Mouse (Mus musculus) midbrain, embryonic 12.5 days (tissue): Measurements from ENCODE around the gene Igfbp2. TPM values are rescaled to one million over a fixed set of nuclear protein-coding genes. Genes with fewer than 3 reads are reported as not detected.

Experiments used
- ATAC-seq: fragments of 200-750 bp; cut with Nextera tagmentation; 2 replicates; pipeline ENCODE4 v1.8.0; 2017; ENCODE audit warnings: low read depth, moderate TSS enrichment, moderate library complexity; ENCODE audit not compliant: low FRiP score
- H3K27ac ChIP-seq: fragments of 300-500 bp; sonication (generic); replicated peaks from 2 replicates; pipeline ENCODE4 v1.5.1; 2016; ENCODE audit warnings: mild to moderate bottlenecking
- H3K27me3 ChIP-seq: fragments of 300-500 bp; sonication (generic); 2 replicates; pipeline ENCODE4 v1.6.1; 2016; ENCODE audit warnings: mild to moderate bottlenecking
- H3K36me3 ChIP-seq: fragments of 300-500 bp; sonication (generic); 2 replicates; pipeline ENCODE4 v1.6.1; 2016
- H3K4me1 ChIP-seq: fragments of 300-500 bp; sonication (generic); 2 replicates; pipeline ENCODE4 v1.6.1; 2016
- H3K4me2 ChIP-seq: fragments of 300-500 bp; sonication (generic); replicated peaks from 2 replicates; pipeline ENCODE4 v1.6.1; 2016; ENCODE audit warnings: mild to moderate bottlenecking, moderate library complexity
- H3K4me3 ChIP-seq: fragments of 300-500 bp; sonication (generic); 2 replicates; pipeline ENCODE4 v1.5.1; 2016; ENCODE audit warnings: mild to moderate bottlenecking
- H3K9ac ChIP-seq: fragments of 300-500 bp; sonication (generic); replicated peaks from 2 replicates; pipeline ENCODE4 v1.6.1; 2016; ENCODE audit warnings: mild to moderate bottlenecking, moderate library complexity
- H3K9me3 ChIP-seq: fragments of 300-500 bp; sonication (generic); 2 replicates; pipeline ENCODE4 v1.6.1; 2016; ENCODE audit warnings: mild to moderate bottlenecking
- WGBS: fragments of 180-500 bp; shearing (Covaris S2); methylation state at CpG from one replicate; pipeline ENCODE4 v1.1.7; 2016; 5-methylcytosine and 5-hydroxymethylcytosine counted together
- polyA plus RNA-seq: library from polyadenylated mRNA; unstranded; fragments of >200 nt; fragmentation: Nextera tagmentation; extraction: Ambion mirVana; gene quantifications from 2 replicates; pipeline ENCODE4 v1.2.1, GENCODE M21; 2016

The Igfbp2 gene
- 548 and 637 TPM in 2 replicates for polyA plus RNA-seq

- Histone ChIP-seq H3K27me3 (peaks cover 10% of the 10 kb centered on the region; the same call in 1 of the 2 replicates), H3K27ac (peak within 1 kb of the TSS; percentile 94), H3K9me3 (no peaks in the 10 kb centered on the region), H3K4me3 (peak within 1 kb of the TSS; percentile 88), H3K4me2 (peak within 1 kb of the TSS; percentile 91), H3K9ac (peak within 1 kb of the TSS; percentile 94), H3K36me3 (peaks cover 7% of the 10 kb centered on the region), H3K4me1 (peaks cover 33% of the 10 kb centered on the region)
- under 1% methylated on average over 52 of the region's 58 CpGs for WGBS
- peak; percentile 69 for ATAC-seq
These were observed at the start of gene Igfbp2 for GRCm38 (mm10) chr1:72823751-72824706. TSS of gene Igfbp2 (plus strand) at chr1:72824503.

GRCm38 (mm10) chr1:72778789-72779188 lies 45.5 kb upstream of the Igfbp2 start:
- 25% methylated on average over 6 of the region's 6 CpGs for WGBS
- H3K4me1 ChIP-seq: peaks cover 15% of the 10 kb centered on the region
- no peak for ATAC-seq
- H3K9ac ChIP-seq: no peak overlapping the region
- H3K4me3 ChIP-seq: no peak overlapping the region
- no peaks in the 10 kb centered on the region for H3K36me3 ChIP-seq
- H3K27ac ChIP-seq: no peak overlapping the region
- no peaks in the 10 kb centered on the region for H3K9me3 ChIP-seq
- no peak overlapping the region for H3K4me2 ChIP-seq
- peaks cover 7% of the 10 kb centered on the region; the same call in 1 of the 2 replicates for H3K27me3 ChIP-seq

- WGBS: 16% methylated on average over 7 of the region's 7 CpGs
- peaks cover 7% of the 10 kb centered on the region; the same call in 1 of the 2 replicates for H3K27me3 ChIP-seq
These were observed 43.6 kb upstream of the Igfbp2 start for GRCm38 (mm10) chr1:72780720-72781119.

GRCm38 (mm10) chr1:72783341-72783740 lies 41.0 kb upstream of the Igfbp2 start:
- no peaks in the 10 kb centered on the region for H3K9me3 ChIP-seq
- H3K4me2 ChIP-seq: no peak overlapping the region
- no peak for ATAC-seq
- peaks cover 15% of the 10 kb centered on the region for H3K4me1 ChIP-seq
- WGBS: 68% methylated on average over 2 of the region's 2 CpGs
- peaks cover 7% of the 10 kb centered on the region; the same call in 1 of the 2 replicates for H3K27me3 ChIP-seq
- no peak overlapping the region for H3K4me3 ChIP-seq
- no peak overlapping the region for H3K9ac ChIP-seq
- H3K36me3 ChIP-seq: no peaks in the 10 kb centered on the region
- H3K27ac ChIP-seq: no peak overlapping the region

More at GRCm38 (mm10) chr1:72780720-72781119, 43.6 kb upstream of the Igfbp2 start:
- Histone ChIP-seq H3K4me2 (no peak overlapping the region), H3K27ac (no peak overlapping the region), H3K9ac (no peak overlapping the region), H3K4me1 (peaks cover 15% of the 10 kb centered on the region), H3K9me3 (no peaks in the 10 kb centered on the region), H3K4me3 (no peak overlapping the region), H3K36me3 (no peaks in the 10 kb centered on the region)
- peak; percentile 23; the same call in 1 of the 2 replicates for ATAC-seq

- Histone ChIP-seq H3K4me1 (peaks cover 15% of the 10 kb centered on the region), H3K4me3 (no peak overlapping the region), H3K9ac (no peak overlapping the region), H3K36me3 (no peaks in the 10 kb centered on the region), H3K27me3 (peaks cover 7% of the 10 kb centered on the region; the same call in 1 of the 2 replicates), H3K9me3 (no peaks in the 10 kb centered on the region), H3K27ac (no peak overlapping the region), H3K4me2 (no peak overlapping the region)
- WGBS: 19% methylated on average over 7 of the region's 7 CpGs
- ATAC-seq: no peak
These were observed 40.3 kb upstream of the Igfbp2 start for GRCm38 (mm10) chr1:72784018-72784417.

- no peak overlapping the region for H3K4me3 ChIP-seq
- H3K27me3 ChIP-seq: no peaks in the 10 kb centered on the region
- no peak overlapping the region for H3K27ac ChIP-seq
These were observed 33.6 kb upstream of the Igfbp2 start for GRCm38 (mm10) chr1:72790670-72791069.

DNA sequence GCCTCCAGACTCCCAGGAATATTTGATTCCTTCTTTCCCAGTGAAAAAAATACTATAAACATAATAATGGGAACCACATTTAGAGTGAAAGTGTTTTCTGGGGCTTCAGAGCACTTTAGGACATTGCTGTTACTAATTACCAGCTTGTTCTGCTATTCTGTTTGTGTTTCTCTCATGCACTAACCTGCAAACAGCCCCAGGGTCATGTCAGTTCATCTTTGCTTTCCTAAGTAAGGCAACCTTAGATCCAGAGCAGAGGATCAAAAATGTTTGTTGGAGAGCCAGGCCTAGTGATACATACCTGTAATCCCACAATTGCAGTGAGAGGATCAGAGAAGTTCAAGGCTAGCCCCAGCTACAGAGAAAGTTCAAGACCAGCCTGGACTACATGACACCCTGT lies 32.6 kb upstream of the Igfbp2 start:
- Histone ChIP-seq H3K9ac (no peak overlapping the region), H3K4me1 (no peaks in the 10 kb centered on the region)
- ATAC-seq: no peak

More at GRCm38 (mm10) chr1:72790670-72791069, 33.6 kb upstream of the Igfbp2 start:
- no peak for ATAC-seq
- Histone ChIP-seq H3K9ac (no peak overlapping the region), H3K4me2 (no peak overlapping the region), H3K4me1 (no peaks in the 10 kb centered on the region), H3K36me3 (no peaks in the 10 kb centered on the region), H3K9me3 (0 out of 2 replicates have a peak, but pooled peaks cover 3% of the 10 kb centered on the region)
- 48% methylated on average over 3 of the region's 3 CpGs for WGBS

GRCm38 (mm10) chr1:72792262-72792661 lies 32.0 kb upstream of the Igfbp2 start:
- no peaks in the 10 kb centered on the region for H3K36me3 ChIP-seq
- no peak overlapping the region for H3K4me2 ChIP-seq
- no peaks in the 10 kb centered on the region for H3K4me1 ChIP-seq
- 17% methylated on average over 1 of the region's 1 CpGs for WGBS
- no peak overlapping the region for H3K4me3 ChIP-seq
- H3K9me3 ChIP-seq: 0 out of 2 replicates have a peak, but pooled peaks cover 3% of the 10 kb centered on the region
- no peak for ATAC-seq
- H3K9ac ChIP-seq: no peak overlapping the region
- no peaks in the 10 kb centered on the region for H3K27me3 ChIP-seq
- no peak overlapping the region for H3K27ac ChIP-seq

More for the DNA sequence above, 32.6 kb upstream of the Igfbp2 start:
- no peak overlapping the region for H3K27ac ChIP-seq
- no peaks in the 10 kb centered on the region for H3K27me3 ChIP-seq
- no peaks in the 10 kb centered on the region for H3K36me3 ChIP-seq
- 0 out of 2 replicates have a peak, but pooled peaks cover 3% of the 10 kb centered on the region for H3K9me3 ChIP-seq
- H3K4me2 ChIP-seq: no peak overlapping the region
- no peak overlapping the region for H3K4me3 ChIP-seq

DNA sequence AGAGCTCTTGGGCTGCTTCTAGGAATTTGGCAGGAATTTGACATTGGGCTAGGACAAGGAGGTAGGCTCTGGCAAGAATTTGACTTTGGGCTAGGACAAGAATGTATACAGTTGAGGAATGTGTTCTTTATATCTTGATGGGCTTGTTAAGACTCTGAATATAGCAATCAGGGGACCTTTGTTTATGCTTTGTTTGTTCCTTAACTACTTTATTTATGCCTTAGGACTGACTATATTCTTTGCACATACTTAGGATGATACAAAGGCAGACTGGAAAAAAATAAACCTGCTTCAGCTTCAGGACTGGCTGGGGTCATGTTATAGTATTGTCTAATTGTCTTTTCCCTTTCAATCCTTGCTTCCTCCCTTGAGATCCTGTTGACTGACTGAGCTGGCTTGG lies 31.1 kb upstream of the Igfbp2 start:
- no peak for ATAC-seq
- H3K9me3 ChIP-seq: 0 out of 2 replicates have a peak, but pooled peaks cover 3% of the 10 kb centered on the region
- H3K9ac ChIP-seq: no peak overlapping the region
- H3K4me1 ChIP-seq: no peaks in the 10 kb centered on the region
- H3K27ac ChIP-seq: no peak overlapping the region
- H3K36me3 ChIP-seq: no peaks in the 10 kb centered on the region
- no peak overlapping the region for H3K4me2 ChIP-seq
- no peak overlapping the region for H3K4me3 ChIP-seq
- H3K27me3 ChIP-seq: no peaks in the 10 kb centered on the region

DNA sequence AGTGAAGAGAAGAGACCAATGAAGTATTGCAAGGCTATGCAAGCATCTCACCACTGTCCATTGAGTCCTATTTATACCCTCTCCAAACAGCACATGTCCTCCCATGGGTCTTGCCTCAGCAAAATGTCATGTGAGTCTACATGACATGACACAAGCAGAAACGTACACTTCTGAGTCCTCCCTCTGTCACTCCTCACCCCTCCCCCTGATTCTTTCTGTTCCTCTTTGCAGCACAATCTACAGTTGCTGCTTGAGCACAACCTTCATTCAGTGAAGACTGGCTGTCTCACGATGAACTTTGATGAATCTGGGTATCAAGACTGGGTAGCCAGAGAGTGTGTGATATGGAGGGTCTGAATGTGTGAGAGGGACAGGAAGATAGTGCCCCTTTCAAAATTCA lies 28.2 kb upstream of the Igfbp2 start:
- no peak overlapping the region for H3K4me3 ChIP-seq

GRCm38 (mm10) chr1:72797102-72797665 lies 27.1 kb upstream of the Igfbp2 start:
- H3K27me3 ChIP-seq: no peaks in the 10 kb centered on the region
- no peaks in the 10 kb centered on the region for H3K36me3 ChIP-seq
- H3K4me2 ChIP-seq: no peak overlapping the region
- ATAC-seq: no peak
- H3K27ac ChIP-seq: no peak overlapping the region
- H3K9ac ChIP-seq: no peak overlapping the region
- WGBS: 71% methylated on average over 4 of the region's 4 CpGs
- no peaks in the 10 kb centered on the region for H3K4me1 ChIP-seq
- H3K4me3 ChIP-seq: no peak overlapping the region
- H3K9me3 ChIP-seq: 0 out of 2 replicates have a peak, but pooled peaks cover 3% of the 10 kb centered on the region

More for the DNA sequence above, 28.2 kb upstream of the Igfbp2 start:
- no peak for ATAC-seq
- no peaks in the 10 kb centered on the region for H3K36me3 ChIP-seq
- H3K9me3 ChIP-seq: 0 out of 2 replicates have a peak, but pooled peaks cover 3% of the 10 kb centered on the region
- no peak overlapping the region for H3K27ac ChIP-seq
- H3K9ac ChIP-seq: no peak overlapping the region
- no peaks in the 10 kb centered on the region for H3K4me1 ChIP-seq
- WGBS: 71% methylated on average over 2 of the region's 2 CpGs
- H3K4me2 ChIP-seq: no peak overlapping the region
- H3K27me3 ChIP-seq: no peaks in the 10 kb centered on the region

GRCm38 (mm10) chr1:72798441-72798840 lies 25.9 kb upstream of the Igfbp2 start:
- WGBS: 88% methylated on average over 2 of the region's 2 CpGs

More at GRCm38 (mm10) chr1:72798441-72798840, 25.9 kb upstream of the Igfbp2 start:
- H3K36me3 ChIP-seq: no peaks in the 10 kb centered on the region
- no peaks in the 10 kb centered on the region for H3K27me3 ChIP-seq
- no peak overlapping the region for H3K27ac ChIP-seq
- no peak overlapping the region for H3K4me2 ChIP-seq
- 0 out of 2 replicates have a peak, but pooled peaks cover 3% of the 10 kb centered on the region for H3K9me3 ChIP-seq
- no peak overlapping the region for H3K4me3 ChIP-seq
- no peak overlapping the region for H3K9ac ChIP-seq
- no peak for ATAC-seq
- no peaks in the 10 kb centered on the region for H3K4me1 ChIP-seq
